Mouse (Mus musculus): ENCODE measurements around the gene Bcor.

Gene Bcor

DNA sequence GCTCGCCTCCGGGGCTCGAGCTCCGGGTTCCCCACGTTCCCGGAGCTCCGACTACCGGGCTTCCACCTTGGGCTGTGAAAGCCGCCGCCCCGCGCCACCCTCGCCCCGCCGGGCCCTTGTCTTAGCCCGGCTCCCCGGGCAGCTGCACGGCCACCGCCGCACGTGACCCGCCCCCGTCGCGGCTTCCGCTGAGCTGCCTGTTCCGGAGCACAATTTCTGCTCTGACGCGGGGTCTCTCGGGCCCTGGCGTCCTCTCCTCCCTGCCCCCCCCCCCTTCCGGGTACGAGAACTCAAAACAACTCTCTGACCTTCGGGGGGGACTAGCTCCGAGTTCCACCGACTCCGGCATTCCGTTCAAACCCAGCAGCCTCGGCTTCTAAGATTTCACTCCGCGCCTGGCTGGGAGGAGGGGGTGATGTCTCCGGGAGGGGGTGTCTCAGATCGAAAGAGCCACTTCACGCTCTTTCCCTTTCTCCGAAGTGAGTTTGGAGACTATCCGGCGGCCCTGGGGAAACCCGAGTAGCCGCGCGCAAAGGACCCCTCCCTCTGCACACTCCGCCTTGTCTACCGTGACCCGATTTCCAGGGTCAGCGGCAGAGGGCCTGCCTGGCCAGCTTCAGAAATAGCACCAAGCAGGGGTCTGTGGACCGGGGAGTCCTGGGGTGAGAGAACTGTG lies at the start of gene Bcor:
Gene Bcor, minus strand, starts transcription at position 375 of the 676 bp plus-strand sequence.
- peak in 1 of 2 experiments; percentile 31 for DNase-seq

DNA sequence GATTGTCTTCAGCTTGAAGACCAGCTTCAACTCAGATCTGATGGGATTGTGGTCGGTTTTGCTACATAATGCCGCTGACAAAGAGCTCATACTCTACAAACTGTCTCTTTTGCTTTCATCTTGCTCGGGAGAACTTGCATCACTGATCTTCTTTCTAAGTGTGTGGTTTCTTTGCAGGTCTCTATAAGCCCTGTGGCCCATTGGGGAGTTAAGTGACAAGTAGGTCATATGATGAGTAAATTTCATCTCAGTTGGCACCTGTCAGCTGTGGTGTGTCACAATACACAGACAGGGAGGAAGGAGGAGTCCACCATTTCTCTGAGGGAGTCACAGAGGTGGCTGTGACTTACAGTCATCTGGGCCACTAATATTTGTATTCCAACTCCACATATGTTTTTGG lies 42.8 kb upstream of the Bcor start:
- DNase-seq = no peak

DNA sequence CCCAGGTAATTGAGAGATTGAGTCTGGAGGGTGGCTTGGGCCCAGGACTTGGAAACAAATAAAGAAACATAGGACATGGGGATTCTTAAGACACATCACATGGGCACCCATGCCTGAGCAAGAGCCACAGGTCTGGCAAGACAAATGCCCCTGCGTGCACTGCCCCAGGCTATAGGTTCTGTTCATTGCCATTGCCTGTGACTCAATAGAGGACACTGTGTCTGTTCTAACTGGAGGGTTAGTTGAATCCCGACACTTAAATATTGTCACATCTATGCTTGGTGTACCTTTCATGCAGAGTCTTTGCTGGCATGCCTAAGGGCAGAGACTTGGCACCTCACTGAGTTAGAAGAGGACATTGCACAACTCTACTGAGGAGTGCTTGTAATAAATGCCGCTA lies 41.0 kb upstream of the Bcor start:
- no peak for DNase-seq

DNA sequence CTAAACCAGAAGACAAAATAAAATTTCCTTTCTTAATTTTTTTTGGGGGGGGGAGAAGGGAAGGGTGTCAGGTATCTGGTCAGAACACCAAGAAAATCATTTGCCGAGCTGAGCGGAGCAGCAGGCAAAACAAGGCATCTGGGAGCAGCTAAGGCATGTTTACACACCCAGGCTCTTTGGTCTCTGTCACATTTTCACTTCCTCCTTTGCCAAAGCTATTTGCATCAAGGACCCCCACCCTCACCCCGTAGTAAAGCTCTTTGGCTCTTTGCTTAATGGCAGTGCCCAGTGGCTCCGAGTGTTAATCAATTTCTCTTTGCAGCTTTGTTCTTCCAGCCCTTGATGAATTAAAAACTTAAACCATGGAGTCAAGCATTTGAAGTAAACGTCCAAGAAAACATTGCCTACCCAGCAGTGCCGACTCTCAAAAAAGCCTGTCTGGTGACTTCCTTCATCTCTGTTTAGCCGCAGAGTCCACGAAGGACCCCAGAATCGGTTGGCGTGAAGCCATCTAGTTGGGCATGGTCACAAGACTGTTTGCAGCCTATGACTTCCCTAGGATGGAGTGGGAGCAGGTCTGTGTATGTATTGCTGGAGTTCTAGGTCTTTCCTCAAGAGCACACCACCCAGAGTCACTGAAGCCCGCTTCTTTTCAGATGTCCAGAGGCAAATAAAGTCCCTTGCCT lies 35.2 kb upstream of the Bcor start:
- no peak for DNase-seq

DNA sequence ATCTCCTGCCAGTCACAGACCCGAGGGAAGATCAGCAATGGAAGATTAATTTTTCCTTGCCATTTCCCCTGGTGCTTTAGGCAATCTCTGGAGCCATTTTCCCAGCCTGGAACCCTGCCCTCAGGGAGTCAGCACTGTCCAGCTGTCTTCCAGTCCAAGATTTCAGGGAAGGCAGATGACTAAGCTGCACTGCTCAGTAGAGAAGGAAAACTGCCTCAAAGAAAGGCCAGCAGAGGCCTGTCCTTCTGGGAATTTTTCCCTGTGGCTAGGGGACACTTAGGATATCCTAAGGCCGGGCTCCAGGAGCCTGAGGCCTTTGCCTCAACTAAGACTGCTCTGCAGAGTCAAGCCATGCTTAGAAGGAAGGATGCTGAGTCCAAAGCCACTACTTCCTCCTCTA lies 32.2 kb upstream of the Bcor start:
- DNase-seq = no peak

DNA sequence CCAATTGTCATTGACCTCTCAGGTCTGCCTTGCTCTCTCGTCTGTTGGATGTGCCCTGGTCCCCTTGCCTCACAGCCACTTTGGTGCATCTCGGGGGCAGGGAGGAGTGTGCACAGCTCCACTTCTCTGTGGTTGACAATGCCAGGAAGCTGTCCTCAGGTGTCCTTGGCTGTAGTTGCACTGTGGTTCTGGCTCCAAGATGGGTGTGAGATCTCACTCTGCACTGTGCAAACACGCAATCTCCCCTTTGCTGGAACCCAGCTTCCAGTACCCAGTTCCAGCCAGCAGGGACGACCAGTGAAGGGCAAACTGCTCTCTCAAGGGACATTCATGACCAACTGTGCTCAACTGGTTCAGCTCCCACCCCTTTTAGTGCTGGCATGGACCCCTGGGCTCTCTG lies 29.4 kb upstream of the Bcor start:
- DNase-seq = no peak

DNA sequence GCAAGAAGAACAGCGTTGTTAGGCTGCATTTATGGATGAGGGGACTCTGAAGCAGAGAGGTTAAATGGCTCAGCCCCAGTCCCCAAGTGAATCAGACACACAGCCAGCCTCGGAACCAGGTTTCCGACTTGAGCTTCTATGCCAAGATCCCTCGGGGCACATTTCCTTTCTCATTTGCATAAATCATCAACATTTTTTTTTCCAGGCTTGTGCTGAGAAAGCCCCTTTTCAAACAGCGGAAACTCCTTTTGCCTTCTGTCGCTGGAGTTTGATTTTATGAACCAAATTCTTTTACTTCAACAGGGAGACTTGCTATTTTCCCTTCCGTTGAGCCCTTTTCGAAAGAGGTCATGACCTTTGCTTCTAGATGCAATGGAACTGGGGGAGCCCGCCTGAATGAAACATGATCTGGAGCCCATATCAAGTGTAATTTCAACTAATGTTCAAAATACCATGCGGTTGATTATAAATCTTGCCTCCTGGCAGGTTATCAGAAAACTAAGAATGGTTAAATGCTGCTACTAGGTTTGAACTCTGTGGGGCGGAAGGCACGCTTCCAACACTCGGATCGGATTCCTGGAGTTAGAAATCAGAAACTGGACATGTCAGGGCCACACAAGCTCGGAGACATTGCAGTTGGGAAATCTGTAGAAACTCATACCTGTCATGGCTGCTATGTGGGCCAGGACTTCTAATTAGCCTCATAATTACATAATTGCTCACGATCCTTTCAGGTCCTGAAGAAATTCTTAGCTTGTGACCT lies 15.2 kb upstream of the Bcor start:
- no peak for DNase-seq

DNA sequence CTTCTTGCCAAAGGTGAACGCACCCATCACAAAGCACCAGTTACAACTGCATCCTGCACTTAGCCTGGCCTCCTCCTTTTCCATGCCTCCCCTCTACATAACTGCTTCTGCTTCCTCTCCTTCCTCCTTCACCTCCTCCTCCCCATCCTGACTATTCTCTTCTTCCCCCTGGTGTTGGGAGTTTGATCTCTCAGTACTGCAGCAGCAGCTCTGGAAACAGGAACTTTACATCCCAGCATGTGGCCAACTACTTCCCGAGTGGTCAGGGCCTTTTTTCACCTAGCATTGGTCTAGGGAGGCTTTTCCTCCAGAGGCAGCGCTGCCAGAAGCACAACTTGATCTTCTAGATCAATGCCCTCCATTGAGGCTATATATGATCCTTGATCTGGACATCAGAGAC lies 10.0 kb upstream of the Bcor start:
- DNase-seq = no peak

DNA sequence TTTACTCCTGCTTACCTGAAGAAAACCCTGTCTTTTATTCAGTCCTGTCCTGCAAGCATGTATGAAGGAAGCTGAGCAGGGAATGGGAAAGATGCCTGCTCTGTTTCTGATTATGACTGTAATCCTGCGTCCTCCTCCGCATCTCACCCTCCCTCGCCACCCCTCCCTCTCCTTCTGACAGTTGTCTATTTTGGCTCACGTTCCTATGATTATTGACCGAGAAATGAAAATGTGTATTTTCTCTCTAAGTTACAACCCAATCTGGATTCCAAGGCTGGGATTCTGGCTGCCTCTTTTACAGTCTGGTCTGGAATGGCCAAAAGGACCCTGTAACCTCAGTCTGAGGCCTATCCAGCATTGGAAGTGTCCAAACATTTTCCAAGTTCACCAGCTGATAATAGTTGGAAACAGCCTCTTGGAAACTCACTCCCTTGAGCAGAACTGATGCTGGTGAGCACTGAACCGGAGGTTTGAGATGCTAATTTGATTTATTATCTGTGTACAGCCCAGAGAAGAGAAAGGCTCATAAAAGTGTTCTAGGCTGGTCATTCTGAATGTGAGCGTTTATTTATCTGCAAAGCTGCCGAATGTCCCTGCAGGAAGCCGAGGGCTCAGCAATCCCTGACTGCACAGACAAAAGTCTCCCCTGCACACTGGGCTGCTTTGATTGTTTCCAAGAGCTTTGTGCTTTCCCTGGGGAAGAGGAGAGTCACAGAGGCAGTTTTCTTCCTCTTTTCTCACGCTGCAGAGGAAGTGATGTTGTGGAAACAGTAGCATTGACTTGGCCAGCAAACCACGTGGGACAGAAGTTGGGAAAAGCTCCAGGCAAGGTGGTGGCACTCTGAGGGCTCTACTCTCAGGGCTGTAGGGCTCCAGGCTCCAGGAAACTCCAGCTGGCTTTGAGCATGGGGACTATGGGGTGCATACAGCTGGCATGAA lies 4.7 kb upstream of the Bcor start:
- DNase-seq = no peak

DNA sequence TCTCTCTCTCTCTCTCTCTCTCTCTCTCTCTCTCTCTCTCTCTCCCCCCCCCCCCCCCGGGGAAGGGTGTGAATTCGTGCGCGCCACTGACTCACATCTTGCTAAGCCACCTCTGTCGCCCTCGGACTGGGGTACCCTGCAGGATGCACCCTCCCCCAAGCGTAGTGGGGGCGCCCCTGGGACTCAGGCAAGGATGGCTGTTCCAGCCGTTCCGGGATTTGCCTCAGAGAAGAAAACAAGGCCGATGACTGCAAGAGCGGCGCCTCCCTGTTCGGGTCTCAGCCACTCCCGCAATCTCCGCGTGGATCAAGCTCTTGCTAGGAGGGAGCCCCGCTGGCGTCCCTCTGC lies 647 bp downstream of the Bcor start:
- DNase-seq = peak in 1 of 2 experiments; percentile 23

DNA sequence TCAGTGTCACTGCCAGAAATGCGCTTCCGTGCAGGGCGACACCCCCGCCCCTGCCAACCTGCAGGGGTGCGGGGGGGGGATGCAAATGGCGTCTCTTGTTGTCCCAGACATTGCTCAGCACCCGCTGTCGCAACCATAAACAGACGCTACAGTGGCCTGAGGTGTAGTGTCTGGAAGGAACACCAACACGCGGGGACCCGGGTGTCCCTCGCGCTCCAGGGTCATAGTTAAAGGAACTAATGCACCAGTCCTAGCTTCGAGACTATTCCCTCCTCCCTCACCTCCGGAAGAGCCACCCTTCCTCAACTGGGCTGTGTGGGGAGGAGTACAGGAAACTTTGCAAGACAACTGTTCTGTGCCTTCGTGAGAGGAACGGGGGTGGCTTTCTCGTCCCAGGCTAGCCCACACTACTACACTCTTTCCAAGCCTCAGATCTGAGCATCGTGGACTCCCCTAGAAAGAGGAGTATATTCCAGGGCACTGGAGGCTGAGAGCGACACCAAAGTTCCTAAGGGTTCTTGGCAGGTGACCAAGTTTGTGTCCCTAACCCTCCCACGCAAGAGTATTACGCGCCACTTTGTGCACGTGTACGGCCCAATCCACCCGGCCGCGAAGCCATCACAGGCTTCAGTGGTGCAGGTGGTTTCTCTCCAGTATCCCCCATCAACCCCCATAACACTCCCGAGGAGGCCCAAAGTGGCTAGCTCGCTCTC lies 1.2 kb downstream of the Bcor start:
- DNase-seq = no peak

DNA sequence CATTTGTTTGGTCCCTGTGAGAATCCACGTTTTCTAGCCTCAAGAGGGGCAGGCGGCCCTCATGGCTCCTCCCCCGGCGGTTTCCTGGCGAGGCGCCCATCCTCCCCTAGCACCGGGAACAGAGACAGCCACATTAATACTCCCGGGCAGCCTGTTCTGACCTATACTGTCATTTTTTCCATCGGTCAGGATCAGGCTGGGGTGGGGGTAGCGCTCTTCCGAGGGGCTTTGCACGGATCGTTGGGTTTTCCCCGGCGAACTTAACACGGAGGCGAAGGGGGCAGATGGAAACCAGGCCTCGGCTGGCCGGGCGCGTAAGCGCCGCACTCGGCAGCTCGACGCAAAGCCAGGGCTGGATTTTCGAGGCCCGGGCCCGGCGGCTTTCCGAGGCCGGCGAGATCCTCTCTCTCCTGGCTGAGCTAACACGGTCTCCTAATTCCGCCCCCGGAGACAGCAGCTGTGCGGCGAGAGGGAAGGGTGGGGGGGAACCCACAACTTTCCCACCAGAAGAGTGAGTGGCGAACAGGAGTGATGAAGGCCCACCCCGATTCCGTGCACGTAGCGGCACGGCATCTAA lies 1.8 kb downstream of the Bcor start:
- DNase-seq = peak; percentile 42 to 57

DNA sequence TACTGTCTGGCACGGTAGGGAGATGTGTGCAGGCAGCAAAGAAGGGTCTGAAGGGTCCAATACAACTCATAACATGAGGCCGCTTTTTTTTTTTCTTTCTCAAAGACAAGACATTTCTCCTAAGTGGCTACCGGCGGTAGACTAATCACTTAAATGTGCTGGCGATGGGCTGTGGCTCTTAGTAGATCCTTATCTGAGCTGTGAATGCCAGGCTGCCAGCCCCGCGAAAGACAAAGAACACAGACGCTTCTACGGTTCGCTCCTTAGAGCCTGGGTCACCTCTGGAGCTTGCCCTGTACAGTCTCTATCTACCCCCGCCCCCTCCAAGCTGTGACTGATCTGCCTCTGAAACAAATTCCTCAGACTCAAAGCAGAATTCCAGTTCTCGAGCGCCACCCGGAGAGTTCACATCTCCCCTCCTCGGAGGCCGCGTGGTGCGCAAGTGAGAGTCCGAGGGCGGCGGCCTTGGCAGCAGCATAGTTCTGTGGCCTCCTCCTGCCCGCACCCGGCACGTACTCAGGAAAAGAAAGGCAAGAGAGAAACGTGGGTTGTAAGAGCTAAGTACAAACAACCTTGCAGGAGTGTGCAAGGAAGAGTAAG lies 2.7 kb downstream of the Bcor start:
- DNase-seq = no peak

DNA sequence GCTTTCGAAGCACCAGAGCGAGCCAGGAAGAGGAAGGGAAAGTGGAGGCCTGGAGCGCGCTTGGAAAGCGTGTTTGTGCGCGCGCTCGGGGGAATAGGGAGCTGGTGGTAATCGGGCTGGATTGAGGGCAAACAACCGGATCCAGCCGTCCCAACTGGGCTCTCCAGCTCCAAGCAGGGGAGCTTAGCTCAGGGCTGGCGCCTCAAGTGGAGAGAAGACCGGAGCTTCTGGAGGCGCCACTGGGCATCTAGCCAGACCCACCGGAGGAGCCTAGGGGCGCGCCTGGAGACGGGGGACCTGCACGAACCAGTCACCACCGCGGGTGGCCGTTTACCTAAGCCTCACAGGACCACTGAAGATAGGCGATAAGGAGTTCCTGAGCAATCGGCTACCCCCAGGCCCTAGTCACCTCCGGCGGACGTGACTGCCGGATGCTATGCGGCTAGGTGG lies 4.3 kb downstream of the Bcor start:
- DNase-seq = peak; percentile 29 to 44

DNA sequence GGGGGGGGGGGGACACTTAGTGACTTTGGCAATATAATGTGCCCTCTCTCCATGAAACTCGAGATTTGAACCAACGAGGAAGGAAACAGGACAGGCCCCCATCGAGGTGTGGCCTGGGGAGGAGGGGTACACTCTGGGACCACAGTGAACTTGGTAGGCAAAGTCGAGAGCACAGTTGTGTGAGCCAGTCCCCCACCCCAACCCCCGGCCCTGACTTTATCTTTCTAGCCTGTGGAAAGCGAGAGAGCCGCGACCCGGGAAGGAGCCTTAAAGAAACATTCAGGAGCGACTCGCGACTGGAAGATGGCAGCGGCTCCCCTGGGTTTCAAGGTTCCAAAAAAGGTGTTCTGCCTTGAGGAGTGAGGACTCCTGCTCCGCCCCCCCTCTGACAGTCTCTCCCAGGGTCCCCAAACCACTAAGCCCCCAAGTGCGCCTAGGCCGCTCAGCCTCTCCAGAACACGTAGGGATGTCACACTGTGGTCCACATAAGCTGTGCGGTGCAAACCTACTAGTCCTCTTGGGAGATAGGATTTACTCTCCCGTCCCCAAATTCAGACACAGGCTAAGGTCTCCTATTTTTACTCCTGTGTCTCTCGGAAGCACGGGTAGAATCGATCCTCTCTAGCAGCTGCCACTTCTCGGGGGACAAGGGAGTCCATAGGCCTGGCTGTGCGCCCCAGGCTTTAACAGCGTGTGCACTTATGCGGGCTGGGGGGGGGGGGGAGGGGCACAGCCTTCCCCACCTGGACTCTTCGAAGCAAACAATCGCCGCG lies 4.9 kb downstream of the Bcor start:
- no peak for DNase-seq

DNA sequence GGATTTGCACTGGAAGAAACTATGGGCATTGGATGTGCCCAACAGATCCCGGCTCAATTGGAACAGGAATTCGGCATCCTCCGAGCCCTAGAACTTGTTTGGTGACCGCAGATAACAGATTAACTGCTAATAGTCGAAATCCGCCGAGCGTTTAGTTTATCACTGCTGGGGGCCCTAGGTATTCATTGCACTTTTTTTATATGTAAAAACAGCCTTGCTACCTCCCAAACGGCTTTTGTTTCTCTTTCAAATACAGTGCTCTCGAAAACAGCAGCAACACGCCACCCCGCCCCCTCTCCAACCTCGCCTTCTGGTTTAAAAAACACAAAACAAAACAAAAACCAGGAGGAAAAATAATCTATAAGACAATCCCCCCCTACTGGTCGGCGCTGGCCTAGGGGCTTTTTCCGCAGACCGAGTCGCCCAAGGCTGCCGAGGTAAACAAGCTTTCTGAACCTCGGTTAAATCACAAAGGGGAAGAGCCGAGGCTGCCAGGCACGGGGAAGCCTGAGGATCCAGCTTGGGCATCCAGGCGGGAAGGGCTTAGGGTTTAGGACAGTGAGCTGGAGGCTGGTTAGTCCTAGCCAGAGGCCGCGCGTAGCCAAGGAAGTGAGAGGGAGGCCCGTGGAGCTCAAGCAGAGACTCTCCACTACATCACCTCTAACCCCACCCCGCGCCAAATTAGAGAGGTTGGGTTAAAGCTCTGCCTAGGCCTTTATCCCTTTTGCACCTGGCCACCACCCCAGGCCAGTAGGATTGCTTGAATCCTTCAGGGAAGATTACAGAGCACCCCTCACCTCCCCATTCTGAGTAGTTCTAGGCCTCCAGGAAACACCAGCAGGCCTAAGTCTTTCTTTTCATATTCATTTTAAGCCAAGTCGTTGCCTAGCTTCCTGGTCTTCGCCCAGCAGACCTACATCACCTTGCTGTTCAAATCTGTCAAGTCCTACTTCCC lies 6.7 kb downstream of the Bcor start:
- no peak for DNase-seq

DNA sequence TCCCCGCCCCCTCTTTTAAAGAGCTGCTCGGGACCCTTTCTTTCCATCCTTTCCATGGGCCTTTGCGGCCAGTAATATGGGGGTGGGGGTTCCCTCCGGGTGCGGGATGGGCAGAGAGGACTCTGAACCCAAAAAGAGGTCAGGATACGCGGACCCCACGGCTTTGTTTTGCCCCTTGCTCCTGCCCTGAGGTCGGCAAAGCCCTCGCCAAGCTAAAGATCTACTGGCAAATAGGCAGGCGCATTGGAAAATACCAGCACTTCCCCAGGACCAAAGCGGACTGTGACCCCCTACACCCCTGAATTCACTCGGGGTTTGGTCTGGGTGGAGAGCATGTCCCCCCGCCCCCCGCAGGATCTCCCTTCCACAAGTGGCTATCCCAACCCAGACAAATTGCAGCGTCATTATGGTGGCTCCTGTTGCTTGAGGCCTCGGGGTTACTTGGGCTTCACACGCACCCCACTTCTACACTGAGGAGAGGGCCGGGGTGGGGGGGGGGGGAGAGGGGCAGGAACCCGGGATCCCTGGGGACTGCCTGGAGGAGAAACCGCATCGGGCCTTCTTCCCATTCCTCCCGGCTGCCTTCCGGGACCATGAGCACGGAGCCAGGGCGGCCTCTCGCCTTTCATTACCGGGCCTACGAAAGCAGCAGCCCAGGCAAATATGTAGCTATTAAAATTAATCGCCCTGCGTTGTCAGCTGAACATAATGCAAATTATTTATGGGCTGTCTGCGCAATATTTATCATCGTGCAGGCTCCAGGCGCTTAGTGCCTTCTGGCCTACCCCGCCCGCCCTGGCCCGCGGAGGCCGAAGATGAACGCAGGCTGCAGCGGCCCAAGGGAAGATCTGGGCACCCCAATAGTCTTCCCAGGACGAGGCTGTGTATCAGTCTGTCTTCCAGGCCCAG lies 7.9 kb downstream of the Bcor start:
- DNase-seq = no peak

All from cerebellum, postnatal 25 days (tissue).